Mouse (Mus musculus) testis, adult 2 months (tissue): ENCODE data around the gene Tubgcp2.

Source experiments
- CTCF ChIP-seq: fragments of 200-500 bp; IDR thresholded peaks from 2 replicates; pipeline ENCODE4 v1.5.1; 2012; ENCODE audit warnings: low read depth, mild to moderate bottlenecking, inconsistent platforms, low read length, moderate library complexity; ENCODE audit not compliant: control insufficient read depth, insufficient read depth, insufficient replicate concordance
- POLR2A ChIP-seq: fragments of 200-500 bp; IDR thresholded peaks from 2 replicates; pipeline ENCODE4 v1.6.1; 2012; ENCODE audit warnings: low read depth, mild to moderate bottlenecking, inconsistent platforms, low read length, moderate library complexity; ENCODE audit not compliant: control insufficient read depth

GRCm38 (mm10) chr7:139970979-139971378, 65.5 kb downstream of the Tubgcp2 start:
- no peak for TF ChIP-seq POLR2A
- TF ChIP-seq CTCF, result no peak
